Mouse (Mus musculus) hindlimb bud, embryonic 11.5 days (tissue): ENCODE measurements at regions not wholly inside any gene's neighbourhood (a gene's known extent, or its start where the extent isn't known, plus 50 kb on each side); places are given as distances from the start of the nearest gene placed in this dataset.

Experiments used
- DNase-seq: peaks from one replicate; pipeline ENCODE4 v3.0.0-alpha.2; 2012; ENCODE audit warnings: low read depth, low spot score; ENCODE audit errors: extremely low spot score

DNA sequence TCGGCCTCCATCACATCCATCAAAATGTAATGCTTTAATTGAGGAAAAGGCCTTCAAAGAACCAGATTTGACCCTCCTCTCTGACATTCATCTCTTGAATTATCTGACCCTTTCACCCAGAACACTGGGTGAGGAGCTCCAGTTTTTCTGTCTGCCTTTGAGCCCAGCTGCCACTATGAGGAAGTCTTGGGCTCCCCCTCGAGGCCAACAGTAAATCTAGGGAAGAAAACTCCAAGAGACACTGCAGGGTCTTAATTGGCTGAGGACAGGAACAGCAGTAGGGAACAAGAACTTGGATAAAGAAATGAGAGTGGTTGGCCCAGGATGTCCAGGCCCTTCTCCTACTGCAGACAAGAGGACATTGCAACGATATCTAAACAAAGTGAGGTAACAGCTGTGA is 514.3 kb upstream of the Castor2 start:
- no peak for DNase-seq

DNA sequence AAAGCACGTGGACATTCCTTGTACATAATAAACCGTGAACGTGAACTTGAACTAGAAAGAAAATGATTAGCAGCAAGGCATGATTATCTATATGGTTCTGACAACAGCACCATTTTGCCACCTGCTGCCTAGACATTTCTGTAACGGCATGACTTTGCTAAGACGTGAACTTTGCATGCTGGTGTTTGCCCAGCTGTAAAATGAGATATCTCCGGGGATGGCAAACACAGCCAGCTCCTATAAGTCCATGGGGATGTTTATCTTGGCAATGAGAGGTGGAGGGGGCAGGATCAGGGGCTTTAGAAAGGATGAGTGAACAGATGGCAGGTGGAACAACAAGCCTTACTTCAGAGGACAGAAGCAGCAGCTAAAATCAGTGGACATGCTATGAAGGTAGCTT is 522.9 kb upstream of the Castor2 start:
- DNase-seq = no peak

DNA sequence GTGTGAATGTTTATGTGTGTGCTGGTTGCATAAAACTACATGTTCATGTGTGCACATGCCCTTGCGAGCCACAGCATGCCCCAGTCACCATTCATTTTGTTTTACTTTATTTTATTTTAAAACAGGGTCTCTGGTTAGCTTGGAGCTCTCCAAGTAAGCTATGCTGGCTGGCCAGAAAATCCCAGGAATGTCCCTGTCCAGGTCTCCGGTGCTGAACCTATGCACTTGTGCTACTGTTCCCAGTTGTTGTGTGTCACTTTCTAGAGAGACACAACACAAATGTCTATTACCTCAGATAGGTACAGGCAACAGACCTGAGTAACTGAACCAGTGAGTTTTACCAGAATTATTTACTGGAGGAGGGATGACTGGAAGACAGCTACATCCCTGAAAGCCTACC is 530.4 kb upstream of the Castor2 start:
- DNase-seq = no peak

DNA sequence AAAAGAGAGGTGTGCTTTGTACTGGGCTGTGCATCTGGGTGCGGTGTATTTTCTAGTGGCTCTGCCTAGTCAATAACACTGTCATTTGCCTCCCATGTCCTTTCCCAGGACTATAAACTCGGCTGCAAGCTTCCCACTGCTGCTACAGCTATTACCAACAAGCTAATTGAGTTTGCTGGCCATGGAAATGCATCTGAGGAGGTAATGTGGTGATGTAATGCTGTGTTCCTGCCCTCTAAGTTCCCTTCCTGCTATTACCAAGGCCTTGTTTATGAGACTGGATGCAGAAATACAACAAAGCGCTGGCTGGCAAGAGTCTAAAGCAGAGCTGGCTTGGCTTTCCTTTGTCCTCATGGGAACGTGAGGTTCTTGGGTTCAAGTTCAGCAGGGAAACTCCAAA is 533.0 kb upstream of the Castor2 start:
- no peak for DNase-seq

DNA sequence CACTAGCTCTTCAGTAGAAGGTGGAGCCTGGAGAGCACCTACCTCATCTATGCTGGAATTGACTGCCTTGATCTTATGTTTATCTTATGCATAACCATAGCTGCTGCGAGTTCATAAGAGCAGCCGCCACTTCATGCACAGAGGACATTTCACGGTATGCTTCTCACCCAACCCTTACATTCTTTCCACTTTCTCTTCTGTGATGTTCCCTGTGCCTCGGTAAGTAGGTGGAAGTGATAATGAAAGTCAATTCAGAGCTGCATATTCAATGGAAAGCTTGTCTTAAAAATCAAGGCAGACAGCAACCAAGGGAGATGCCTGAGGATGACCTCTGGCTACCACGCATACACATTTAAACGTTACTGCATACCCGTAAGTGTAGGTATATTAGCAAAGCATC is 548.9 kb upstream of the Castor2 start:
- no peak for DNase-seq

DNA sequence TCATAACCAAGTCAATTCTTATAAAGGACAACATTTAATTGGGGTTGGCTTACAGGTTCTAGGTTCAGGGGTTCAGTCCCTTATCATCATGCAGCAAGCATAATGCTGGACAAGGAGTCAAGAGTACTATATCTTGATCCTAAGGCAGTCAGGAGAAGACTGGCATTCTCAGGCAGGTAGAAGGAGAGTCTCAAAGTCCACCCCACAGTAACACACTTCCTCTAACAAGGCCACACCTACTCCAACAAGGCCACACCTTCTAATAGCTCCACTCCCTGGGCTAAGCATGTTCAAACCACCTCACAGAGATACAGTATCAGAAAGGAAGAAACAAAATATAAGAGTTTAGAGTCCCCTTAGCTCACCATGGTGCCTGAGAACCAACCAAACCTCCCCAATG is 557.3 kb upstream of the Castor2 start:
- no peak for DNase-seq

DNA sequence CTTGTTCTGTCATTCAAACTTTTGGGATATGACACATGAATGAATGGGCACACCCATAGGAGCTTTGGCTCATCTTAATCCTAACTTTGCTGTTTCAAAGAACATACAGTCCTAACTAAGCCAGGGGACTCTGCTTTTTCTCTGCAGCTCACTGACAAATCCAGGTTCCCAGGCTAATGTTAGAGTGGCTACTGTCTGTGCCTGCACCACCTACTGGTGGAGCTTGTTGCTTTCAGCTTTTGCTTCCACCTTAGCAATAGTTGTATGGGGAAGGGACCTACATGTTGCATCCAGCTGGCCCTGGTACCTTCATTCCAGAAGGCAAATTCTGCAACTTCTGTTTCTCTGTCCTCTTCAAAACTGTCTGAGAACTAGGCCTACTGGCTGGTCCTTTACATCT is 566.8 kb upstream of the Castor2 start:
- no peak for DNase-seq

DNA sequence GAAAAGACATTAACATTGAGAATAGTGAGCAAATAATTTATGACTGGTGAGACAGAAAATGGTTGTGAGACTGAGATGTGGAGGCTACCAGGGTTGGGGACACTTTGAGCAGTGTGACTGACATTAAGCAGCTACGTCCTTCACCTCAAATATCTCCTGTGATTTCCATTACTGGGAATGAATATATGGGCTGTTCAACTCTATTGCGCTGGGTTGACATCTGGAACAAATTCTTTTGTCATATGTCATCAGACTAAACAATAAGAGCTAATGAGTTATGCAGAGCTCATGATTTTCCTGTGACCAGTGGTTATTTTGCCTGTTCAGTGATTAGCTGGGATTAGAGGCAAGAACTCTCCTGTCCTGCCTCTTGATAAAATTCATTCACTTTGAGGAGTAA is 593.9 kb upstream of the Castor2 start:
- no peak for DNase-seq

DNA sequence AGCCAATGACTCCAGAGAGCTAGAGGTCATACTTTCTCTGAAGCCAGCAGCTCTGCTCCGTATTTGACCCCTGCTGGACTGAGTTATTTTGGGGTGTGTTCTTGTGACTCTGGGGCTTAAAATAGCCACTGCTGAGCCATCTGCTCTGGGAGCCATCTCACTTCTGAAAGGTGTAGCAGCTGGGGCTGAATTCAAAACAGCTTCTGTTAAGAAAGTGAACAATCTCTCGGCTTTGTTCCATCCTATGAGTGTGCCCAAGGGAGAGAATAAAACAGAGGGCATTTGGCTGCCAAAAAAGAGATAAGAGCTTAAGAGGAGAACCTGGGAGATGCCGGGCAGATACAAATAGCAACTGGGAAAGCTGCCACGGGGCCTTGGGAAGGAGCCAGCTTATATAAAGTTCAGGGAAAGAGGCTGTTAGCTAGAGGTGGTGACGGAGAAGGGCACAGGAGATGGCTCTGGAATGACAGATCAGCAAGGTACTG is 611.7 kb upstream of the Castor2 start:
- no peak for DNase-seq

DNA sequence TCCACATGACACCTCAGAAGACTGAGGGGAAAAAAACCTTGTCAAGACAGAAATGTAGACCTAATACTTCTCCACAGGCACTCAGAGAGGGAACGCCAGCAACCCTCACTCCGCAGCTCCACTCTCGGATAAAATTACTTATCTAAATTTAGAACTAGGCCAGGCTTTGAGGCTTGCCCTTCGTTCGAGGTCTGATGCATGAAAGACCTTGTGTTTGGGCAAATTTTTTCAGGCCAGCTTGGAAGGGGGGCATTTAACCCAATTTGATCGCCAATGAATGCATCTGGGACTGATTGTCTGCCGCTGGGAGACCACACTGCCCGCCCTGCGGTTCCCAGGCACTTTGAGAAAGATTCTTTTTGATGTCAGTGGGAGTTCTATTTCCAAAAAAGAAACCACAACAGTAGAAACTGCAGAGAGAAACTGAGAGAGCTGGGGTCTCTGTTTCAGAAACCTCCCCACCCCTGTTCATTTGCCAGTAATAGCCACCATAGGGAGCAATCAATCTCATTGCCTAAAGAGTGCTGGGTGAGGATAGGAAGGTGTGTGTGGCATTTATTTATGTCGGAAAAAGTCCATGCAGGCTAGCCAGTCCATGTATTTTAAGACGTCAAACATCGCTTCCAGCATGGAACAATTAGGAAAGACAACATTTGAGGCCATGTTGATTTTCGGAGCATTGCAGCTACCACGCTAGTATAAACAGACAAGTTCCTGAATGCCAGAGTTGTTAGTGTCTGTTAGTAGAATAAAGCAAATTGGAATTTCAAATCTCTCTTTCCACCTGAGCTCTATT is 617.0 kb upstream of the Castor2 start:
- no peak for DNase-seq

DNA sequence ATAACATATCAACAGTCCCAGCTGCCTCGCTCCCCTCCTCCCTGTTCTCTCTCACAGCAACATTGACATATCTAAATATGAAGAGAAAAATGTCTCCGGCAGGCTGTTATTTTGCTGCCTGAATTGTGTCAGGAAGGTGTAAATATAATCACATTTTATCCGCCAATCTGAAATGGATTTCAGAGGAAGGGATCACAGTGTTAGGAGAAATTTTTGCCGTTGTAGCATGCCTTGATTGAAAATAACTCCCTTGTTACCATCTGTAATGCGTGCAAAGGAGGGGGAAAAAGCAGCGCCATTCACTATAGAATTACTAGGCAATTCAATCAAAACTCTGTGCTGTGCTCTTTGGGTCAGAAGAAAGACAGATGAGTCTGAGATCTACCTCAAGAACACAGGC is 620.3 kb upstream of the Castor2 start:
- no peak for DNase-seq

DNA sequence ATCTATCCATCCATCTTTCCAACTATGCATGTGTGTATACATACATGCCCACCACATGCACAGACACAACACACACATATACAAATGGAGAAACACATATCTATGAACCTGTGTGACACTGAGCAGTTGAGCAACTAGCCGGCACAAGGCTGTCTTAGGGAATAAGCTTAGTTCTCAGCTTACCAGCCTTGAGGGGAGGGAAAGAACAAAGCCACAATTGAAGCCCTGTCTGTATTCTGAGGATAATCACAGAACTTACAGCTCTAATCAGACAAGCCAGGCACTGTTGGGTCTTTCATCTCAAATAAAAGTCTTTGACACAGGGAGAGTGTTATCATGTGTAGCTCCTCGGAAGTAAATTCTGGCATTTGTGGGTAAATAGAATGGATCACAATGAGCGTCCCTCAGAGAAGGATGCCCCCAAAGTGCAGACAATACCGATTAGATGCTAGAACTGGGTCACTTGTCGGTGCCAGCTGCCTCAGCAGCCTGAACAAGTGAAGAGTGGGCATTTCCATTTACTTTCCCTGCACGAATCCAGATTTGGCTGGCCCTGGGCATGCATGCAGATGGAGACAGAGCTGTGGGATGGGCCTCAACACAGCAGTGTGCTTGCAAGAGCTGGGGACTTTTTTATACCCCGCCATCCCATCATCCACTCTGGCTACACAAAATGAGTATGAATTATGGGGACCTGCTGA is 646.0 kb upstream of the Castor2 start:
- no peak for DNase-seq

DNA sequence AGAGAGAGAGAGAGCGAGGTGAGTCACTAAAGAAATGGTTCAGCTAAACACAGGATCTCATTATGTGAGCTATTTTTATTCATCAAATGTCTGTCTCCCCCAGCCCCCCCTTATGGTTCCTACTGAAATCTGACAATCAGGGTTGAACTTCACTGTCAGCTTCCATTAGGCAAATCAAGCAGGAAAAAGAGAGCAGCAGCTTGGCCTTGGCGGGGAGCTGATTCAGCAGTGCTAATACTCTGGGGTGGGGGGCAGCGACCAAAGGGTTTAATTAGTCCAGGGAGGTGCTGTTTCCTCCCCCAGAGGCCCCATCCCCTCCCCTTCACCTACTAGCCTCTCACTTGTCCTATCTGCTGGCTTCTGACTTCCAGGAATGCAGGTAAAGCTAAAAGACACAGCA is 649.6 kb upstream of the Castor2 start:
- DNase-seq = no peak

DNA sequence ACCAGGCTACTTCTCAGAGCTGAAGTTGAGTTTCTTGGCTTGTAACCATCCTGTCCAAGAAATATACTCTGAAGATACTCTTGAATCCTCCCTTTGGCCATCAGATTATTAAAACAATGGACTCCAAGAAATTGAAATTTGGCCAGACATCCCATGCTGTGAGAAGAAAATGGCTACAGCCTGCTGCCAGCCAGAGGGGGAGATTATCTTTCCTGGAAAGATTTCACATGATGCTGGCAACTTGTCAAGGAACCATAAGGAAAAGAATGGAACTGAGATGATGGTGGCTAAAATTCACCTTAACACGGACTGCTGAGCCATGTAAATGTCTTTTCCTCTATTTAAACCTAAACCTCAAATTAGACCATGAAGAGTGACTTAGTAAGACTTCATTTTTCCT is 698.7 kb upstream of the Castor2 start:
- DNase-seq = no peak

DNA sequence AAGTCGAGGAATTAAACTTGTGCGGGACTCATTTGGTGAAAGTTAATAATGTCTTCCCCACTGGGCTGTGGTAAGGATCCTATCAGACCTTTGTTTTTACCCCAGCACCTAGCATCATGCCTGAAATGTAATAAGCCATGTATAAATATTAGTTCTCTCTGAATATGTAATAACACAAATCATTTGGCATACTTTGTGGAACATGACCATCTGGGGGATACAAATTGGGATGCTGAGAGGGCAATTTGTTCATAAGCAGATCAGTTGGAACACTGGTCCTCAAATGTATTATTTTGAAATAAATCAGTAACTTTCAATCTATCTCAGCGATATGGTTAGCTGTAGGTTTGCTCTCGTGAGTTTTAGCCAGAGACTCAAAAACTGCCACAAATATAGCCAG is 709.6 kb upstream of the Castor2 start:
- DNase-seq = no peak

DNA sequence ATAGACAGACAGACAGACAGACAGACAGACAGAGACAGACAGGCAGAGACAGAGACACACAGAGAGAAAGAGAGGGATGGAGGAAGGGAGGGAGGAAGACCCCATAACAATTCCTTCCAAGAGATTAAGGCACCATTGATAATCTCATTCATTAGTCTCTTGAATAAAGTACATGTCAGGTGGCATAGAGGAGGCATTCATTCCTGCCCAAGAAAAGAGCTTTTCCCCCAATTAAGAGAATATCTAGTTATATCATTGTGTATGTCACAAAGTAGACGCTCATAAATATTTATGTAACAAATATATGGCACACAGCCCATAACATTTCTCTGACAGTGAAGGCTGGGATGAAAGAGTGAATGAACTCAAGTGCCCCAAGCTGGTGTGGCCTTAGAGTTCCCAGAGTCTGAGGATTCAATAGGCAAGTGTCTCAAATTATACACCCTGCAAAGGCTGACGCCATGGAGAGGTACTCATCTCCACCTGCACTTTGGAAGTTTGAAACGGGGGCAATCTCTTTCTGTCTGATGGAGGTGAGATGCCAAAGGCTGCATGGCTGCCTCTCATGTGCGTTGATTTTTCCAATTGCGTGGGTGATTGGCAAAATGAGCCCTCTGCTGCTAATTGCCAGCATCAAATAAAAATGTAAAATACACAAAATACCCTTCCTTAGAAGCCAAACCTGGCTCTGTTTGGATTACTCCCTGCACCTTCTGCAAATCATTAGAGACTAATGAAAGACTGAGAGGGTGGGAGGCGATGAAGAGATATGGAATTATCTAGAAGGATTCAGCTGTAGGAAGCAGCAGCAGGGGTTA is 710.3 kb upstream of the Castor2 start:
- no peak for DNase-seq

DNA sequence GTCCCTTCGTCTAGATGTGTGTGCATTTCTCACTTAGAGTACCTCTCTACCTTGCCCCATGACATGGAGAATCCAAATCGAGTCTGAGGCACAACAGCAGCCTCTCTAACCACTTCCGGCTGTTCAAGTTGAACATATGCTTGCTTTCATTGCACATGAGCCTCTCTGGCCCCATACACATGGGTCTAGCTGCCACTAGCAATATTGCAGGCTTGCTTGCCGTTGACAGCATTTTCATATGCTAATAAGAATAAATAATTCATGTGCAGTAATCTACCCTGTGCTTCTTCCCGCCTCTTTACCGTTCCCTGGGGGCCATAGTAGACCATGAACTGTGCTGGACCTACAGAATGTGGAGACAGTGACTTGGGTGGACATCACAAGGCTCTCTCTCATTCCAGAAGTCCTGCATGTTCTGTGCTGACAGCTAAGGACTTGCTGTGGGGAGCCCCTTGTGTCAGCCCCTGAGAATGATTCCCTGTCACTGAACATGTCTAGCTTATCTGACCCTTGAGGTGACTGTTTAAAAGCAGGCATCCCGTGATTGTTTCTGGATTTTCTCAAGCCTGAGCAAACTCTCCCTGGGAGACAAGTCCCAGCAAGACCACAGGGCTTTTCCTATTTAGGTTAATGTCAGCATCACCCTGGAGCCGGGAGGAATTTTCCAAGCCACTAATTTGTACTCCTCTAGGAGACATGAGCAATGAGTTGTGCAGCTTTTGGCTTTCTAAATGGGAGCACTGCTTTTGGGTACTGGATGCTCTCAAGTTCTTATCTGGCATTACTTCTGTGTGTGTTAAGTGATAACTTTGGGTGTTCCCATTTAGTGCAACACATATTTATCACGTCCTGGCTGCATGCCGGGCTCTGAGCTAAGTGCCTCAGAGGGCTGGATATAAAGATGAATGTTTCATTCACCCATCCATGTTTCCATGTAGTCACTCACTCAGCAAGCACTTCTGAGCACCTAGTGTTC is 713.8 kb upstream of the Castor2 start:
- DNase-seq = no peak

DNA sequence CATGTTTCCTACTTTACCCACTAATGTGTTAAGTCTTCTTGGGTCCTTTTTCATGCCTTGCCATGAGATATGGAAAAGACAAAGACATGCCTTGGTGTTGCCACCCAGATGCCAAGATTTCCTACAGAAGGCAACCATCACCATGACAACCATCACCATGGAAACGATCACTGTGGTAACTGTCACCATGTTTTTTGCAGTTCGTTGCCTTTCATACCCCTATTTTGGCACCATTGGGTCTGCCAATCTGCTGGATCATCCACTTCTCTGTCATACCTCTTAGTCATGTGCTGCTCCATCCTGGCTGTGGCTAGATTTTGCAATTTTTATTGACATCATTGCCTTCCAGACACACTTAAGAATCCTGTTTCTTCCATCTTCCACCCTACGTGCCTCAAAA is 733.7 kb upstream of the Castor2 start:
- DNase-seq = no peak

DNA sequence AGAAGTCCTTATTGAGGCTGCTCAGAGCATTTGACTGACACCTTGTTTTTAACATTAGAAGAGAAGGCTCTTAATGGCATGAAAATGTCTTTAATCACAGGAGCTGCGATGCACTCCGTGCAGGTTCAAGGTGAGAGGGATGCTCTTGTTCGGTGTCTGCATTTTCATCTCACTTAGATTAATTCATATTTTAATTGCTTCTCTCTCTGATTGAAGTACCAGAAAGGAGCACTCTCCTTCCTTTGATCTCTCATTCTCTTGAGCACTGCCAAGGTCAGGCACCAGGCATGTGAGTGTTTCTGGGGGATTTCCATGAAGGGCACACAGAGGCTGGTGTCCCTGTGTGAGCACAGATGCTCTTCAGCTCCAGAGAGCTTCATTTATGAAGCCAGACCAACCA is 752.0 kb upstream of the Castor2 start:
- DNase-seq = no peak

DNA sequence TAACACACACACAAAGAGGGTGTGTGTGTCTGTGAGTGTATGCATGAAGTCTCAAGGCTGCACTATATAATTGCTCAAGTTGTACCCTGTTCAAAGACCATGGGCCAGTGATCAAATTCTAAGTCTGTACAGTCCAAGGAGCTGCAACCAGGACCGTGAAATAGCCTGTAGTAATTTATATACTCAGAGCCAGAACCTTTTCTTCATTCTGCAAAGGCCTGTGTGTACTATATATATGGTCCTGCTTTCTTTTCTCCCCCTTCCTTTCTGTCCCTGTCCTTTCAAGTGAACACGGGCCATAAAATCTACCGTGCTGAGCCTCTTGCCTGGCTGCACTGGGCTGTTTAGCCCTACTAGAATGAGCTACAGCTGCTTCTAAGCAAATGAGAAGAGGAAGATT is 757.5 kb upstream of the Castor2 start:
- DNase-seq = no peak

DNA sequence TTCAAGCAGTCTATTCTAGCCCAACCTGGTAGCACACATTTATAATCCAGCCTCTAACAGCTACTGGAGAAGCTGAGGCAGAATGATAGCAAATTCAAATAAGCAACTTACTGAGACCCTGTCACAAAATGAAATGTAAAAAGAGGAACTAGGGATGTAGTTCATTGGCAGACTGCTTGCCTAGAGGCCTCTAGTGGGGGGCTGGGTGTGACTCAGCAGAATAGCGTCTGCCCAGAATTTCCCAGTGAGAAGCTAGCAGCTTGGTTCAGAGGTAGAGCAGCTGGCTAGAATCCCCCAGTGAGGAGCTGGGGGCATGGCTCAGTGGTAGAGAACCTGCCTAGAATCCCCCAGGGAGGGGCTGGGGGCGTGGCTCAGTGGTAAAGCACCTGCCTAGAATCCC is 777.5 kb upstream of the Auts2 start:
- no peak for DNase-seq
